Mouse (Mus musculus) testis, adult 2 months (tissue): Measurements from ENCODE around the gene Snrnp70.

Source experiments
- CTCF ChIP-seq: fragments of 200-500 bp; IDR thresholded peaks from 2 replicates; pipeline ENCODE4 v1.5.1; 2012; ENCODE audit warnings: low read depth, mild to moderate bottlenecking, inconsistent platforms, low read length, moderate library complexity; ENCODE audit not compliant: control insufficient read depth, insufficient read depth, insufficient replicate concordance
- POLR2A ChIP-seq: fragments of 200-500 bp; IDR thresholded peaks from 2 replicates; pipeline ENCODE4 v1.6.1; 2012; ENCODE audit warnings: low read depth, mild to moderate bottlenecking, inconsistent platforms, low read length, moderate library complexity; ENCODE audit not compliant: control insufficient read depth

- TF ChIP-seq CTCF (no peak), POLR2A (no peak)
Measured at GRCm38 (mm10) chr7:45336319-45336718, 59.2 kb downstream of the Snrnp70 start.
